Mouse (Mus musculus) skeletal muscle tissue, adult 2 months (tissue): ENCODE results near the gene Gal3st3.

Source experiments
- DNase-seq: peaks from one replicate; pipeline ENCODE4 v3.0.0-alpha.2; 2012; ENCODE audit warnings: low read depth, low spot score

The Gal3st3 gene

GRCm38 (mm10) chr19:5297903-5298800, at the start of gene Gal3st3:
Gal3st3 (plus strand) TSS chr19:5298331.
- no peak for DNase-seq

- no peak for DNase-seq
Measured at GRCm38 (mm10) chr19:5257140-5257539, 41.0 kb upstream of the Gal3st3 start.

DNA sequence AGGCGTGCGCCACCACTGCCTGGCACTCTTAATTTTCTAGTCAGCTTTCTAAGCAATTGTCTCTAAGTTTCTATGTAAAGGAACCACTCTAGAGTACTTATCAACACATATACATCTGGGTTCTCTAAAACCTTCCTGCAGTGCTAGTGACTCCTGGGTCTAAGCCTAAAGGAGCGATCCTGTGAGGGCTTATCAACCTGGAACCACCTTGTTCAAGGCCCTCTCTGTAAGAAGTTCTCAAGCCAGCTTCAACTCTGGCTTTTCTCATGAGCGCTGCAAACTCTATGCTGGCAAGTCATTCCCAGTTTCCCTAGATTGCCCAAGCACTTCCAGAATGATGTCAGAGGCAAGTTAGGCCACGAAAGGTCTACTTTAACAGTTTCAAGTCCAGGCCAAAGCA, 31.1 kb upstream of the Gal3st3 start:
- DNase-seq = no peak

DNA sequence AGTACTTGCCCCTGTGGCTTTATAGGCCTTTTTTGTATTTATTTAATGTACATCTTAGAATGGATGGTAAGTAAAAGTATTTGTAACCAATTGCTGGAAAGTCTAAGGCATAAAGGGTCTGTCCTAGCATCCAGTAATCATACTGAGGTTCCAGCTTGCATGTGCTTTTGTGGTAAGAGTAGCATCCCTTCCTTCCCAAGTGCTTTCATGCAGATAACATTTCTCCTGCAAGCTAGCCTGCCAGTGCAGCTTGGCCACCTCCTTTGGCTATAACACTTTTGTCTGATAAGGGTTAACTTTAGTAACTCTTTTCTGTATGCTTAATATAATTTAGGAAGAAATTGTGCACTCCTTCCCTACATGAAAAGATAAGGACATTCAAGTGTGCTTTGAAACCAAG, 30.1 kb upstream of the Gal3st3 start:
- DNase-seq = no peak

GRCm38 (mm10) chr19:5268875-5269274, 29.3 kb upstream of the Gal3st3 start:
- DNase-seq = no peak

DNA sequence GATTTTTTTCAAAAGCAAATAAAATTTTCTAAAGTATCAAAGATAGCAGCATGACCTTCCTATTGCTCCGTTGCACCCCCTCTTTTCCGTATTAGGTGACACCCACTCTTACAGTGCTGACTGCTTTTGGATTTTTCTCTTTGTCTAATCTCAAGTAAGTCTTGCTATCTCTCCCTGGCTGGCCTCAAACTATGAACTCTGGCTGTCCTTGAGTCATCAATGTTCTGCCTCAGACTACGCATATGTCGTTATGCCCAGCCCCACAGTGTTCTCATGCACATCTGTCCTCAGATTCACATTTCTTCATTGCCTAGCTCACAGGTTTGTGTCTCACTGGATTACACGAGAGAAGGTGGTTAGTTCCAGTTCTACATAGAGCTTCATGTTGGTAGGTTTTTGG, 28.7 kb upstream of the Gal3st3 start:
- no peak for DNase-seq

GRCm38 (mm10) chr19:5271430-5271829, 26.7 kb upstream of the Gal3st3 start:
- no peak for DNase-seq

- no peak for DNase-seq
Measured at GRCm38 (mm10) chr19:5272326-5272795, 25.8 kb upstream of the Gal3st3 start.

DNA sequence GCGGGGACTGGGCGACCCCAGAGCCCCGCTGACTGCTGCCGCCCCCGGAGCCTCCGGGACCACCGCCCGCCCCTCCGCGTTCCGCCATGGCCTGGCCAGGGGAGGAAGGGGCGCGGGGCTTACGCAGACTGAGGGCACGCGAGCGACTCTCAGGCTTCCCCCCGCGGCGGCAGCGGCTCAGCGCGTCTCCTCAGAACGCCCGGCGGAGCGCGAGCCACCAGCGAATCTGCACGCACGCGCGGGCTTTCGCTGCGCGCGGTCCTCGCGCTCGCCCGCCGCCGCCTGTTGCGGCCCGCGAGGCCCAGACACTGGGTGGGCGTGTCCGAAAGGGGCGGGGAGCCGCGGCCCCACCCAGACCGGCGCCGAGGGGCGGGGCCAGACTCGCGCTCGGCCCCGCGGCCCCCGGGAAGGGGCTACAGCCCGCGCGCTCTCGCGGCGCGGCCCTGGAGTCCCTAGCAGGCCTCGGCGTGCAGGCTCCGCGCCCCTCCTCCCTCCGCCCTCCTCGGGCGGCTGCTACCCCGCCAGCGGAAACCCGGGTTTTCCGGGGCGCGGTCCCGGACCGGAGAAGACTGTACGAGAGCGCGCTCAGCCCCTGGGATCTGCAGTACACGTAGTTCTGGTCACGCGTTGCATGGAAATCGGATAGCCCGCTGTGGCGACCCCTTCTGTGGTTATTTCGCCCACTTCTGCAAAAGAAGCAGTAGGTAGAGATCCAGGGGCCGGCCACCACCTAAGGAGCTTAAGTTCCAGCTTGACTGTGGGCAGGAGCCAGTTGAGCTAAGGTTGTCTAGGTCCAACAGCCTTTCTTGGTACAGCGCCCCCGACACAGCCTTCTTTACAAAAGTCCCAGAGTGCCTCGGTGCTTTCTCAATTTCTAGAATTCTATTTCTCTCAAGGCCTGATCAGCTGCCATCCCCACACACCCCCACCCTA, 25.1 kb upstream of the Gal3st3 start, which contains the start of gene Pacs1:
Gene Pacs1, minus strand, starts transcription at position 319 of the 933 bp plus-strand sequence.
- peak; percentile 73 for DNase-seq

DNA sequence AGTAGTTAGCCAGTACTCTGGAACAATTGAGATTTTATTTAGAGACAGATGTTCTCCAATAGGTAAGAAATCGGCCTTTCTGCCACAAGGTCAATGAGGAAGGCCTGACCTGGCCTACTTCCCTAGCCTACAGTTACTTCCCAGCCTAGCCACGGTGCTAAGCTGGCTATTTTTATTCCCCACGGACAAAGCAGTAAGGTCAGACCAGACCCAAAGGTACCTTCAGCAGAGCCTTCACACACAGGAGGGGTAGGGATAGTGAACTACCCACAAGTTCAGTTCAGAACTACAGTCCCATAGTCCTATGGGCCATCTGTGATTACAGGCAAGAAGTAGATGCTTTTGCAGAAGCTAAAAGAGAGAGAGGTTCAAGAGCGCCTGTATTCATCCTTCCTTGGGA, 24.2 kb upstream of the Gal3st3 start:
- DNase-seq = no peak

GRCm38 (mm10) chr19:5274641-5275040, 23.5 kb upstream of the Gal3st3 start:
- no peak for DNase-seq

- no peak for DNase-seq
Measured at GRCm38 (mm10) chr19:5275736-5276135, 22.4 kb upstream of the Gal3st3 start.

DNA sequence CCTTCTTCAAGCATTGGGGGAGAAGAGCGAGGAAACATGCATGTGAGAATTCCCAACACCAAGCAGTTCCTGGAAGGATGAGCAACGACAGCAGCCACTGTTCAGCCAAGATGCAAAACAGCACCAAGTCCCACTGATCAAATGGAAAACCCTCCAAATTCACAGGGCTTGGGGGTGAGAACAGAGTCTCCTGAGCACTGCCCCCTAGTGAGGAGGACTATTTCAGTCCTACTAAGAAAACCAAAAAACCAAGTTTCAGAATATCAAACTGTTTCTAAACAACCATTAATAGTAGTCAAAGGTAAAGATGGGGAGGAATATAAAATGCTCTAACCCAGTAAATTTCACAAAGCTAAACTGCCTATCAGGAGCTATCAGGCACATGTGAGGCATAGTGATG, 21.6 kb upstream of the Gal3st3 start:
- DNase-seq = no peak

DNA sequence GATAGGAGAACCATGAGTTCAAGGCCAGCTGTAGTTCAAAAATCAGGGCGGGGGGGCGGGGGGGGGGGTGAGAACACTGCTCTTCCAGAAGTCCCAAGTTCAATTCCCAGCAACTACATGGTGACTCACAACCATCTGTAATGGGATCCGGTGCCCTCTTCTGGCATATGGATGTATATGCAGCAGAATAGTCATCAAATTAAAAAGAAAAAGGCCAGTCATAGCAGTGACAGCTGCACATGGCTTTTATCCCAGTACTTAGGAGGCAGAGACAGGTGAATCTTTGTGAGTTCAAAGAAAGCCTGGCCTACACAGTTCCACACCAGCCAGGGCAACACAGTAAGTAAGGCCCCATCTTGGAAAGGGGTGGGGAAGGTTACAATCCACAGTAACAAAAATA, 21.0 kb upstream of the Gal3st3 start:
- DNase-seq = no peak

DNA sequence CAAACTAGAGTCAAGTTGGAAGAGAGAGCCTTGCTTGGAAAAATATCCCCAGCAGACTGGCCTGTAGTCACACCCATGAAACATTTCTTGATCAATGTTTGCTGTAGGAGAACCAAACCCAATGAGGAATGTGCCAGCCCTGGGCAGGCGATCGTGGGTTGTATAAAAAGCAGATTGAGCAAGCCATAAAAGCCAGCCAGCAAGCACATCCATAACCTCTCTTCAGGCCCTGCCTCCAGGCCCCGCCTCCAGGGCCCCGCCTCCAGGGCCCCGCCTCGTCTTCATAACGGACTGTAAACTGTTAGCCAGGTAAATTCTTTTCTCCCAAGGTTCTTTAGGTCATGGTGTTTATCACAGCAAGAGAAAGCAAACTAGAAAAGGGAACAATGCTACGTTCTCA, 19.8 kb upstream of the Gal3st3 start:
- no peak for DNase-seq

GRCm38 (mm10) chr19:5294972-5295735, 3.0 kb upstream of the Gal3st3 start, which contains the start of gene Sf3b2:
Sf3b2 (minus strand) TSS chr19:5295455.
- peak; percentile 99 for DNase-seq

DNA sequence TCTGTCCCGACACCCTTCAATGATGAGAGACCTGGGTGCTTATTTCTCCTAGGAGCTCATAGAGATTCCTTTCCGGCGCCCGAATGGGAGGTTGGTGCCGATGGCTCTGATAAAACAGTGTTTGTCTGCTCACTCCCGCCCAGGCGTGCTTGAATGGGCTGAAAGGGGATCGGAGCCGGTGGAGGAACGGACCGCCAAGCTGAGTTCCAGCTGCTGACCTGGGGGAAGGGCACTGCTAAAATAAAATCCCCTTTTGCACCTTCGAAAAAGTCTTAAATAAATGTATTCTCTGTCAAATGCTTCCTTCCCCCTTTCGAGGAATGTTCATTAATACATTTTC, 2.4 kb upstream of the Gal3st3 start:
- no peak for DNase-seq

GRCm38 (mm10) chr19:5296630-5297029, 1.5 kb upstream of the Gal3st3 start:
- no peak for DNase-seq

DNA sequence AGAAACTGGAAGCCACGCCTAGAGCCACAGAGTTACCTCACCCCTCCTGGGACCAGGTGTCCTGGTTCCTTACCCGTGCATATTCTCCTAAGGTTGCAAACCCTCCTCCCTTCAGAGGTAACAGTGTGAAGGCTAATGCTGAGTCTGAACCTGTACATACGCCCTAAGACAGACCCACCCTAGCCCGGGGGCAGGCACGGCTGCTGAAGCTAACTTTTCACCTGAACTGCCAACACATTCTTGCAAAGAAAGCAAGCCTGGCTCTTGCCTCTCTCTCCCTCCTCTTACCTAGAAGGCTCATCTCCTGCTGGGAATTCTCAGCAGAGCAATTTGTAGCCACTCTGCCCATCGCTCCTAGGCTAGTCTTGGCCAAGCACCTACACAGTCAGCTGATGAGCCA, 2.5 kb downstream of the Gal3st3 start:
- DNase-seq = no peak

GRCm38 (mm10) chr19:5302455-5302854, 4.3 kb downstream of the Gal3st3 start:
- no peak for DNase-seq

DNA sequence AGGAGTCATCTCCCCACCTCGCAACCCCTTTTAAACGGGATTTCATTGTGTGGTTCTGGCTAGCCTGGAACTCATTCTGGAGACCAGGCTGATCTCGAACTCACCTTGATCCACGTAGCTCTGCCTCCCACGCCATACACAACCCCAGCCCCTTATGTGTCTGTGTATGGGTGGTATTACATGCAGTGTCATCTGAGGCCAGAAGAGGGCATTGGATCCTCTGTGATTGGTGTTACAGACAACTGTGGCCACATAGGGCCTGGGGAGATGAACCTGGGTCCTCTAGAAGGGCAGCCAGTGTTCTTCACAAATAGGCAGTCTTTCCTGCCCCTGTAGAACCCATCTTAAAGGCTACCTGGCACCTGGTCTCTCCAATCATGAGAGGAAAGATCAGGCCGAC, 8.1 kb downstream of the Gal3st3 start:
- DNase-seq = no peak
